Mouse (Mus musculus): ENCODE results near the gene Txnrd2. TPM values are rescaled to one million over a fixed set of nuclear protein-coding genes. Genes with fewer than 3 reads are reported as not detected.
A peak's percentile ranks its signal among the peaks of the same experiment; 100 is the strongest.

The Txnrd2 gene
- polyA plus RNA-seq, 1 experiment from 2014 or later, result 17.4 TPM

- Histone ChIP-seq H3K4me3 (ENCODE audit: low read depth, low read length) (no peak overlapping the region), H3K9ac (ENCODE audit: low read length) (no peak overlapping the region), H3K36me3 (ENCODE audit: control insufficient read depth, insufficient read depth, low read length) (no peaks in the 10 kb centered on the region), H3K9me3 (ENCODE audit: control insufficient read depth, low read length) (no peaks in the 10 kb centered on the region), H3K27ac (ENCODE audit: low read depth) (no peak overlapping the region), H3K27me3 (replicated peaks; ENCODE audit: control insufficient read depth, insufficient read depth, low read length) (no peaks in the 10 kb centered on the region), H3K4me1 (replicated peaks; ENCODE audit: control insufficient read depth, insufficient read depth, low read length) (peaks cover 36% of the 10 kb centered on the region), H3K4me2 (ENCODE audit: low read length) (no peak overlapping the region)
- WGBS, result 96% methylated on average over 3 of the region's 3 CpGs
- DNase-seq (ENCODE audit: low spot score) (no peak), ATAC-seq (replicated peaks; ENCODE audit: low FRiP score, low TSS enrichment, low read depth) (no peak)
Observed at GRCm38 (mm10) chr16:18391127-18391526, 35.1 kb upstream of the Txnrd2 start.

- Histone ChIP-seq H3K4me2 (ENCODE audit: low read length) (no peak overlapping the region), H3K27me3 (replicated peaks; ENCODE audit: control insufficient read depth, insufficient read depth, low read length) (no peaks in the 10 kb centered on the region), H3K36me3 (ENCODE audit: control insufficient read depth, insufficient read depth, low read length) (no peaks in the 10 kb centered on the region), H3K9ac (ENCODE audit: low read length) (no peak overlapping the region), H3K27ac (ENCODE audit: low read depth) (no peak overlapping the region), H3K4me1 (replicated peaks; ENCODE audit: control insufficient read depth, insufficient read depth, low read length) (peaks cover 38% of the 10 kb centered on the region), H3K9me3 (ENCODE audit: control insufficient read depth, low read length) (no peaks in the 10 kb centered on the region), H3K4me3 (ENCODE audit: low read depth, low read length) (no peak overlapping the region)
- 92% methylated on average over 3 of the region's 3 CpGs for WGBS
- no peak for DNase-seq (ENCODE audit: low spot score)
- no peak for ATAC-seq (replicated peaks; ENCODE audit: low FRiP score, low TSS enrichment, low read depth)
Observed at GRCm38 (mm10) chr16:18391728-18392127, 34.5 kb upstream of the Txnrd2 start.

DNA sequence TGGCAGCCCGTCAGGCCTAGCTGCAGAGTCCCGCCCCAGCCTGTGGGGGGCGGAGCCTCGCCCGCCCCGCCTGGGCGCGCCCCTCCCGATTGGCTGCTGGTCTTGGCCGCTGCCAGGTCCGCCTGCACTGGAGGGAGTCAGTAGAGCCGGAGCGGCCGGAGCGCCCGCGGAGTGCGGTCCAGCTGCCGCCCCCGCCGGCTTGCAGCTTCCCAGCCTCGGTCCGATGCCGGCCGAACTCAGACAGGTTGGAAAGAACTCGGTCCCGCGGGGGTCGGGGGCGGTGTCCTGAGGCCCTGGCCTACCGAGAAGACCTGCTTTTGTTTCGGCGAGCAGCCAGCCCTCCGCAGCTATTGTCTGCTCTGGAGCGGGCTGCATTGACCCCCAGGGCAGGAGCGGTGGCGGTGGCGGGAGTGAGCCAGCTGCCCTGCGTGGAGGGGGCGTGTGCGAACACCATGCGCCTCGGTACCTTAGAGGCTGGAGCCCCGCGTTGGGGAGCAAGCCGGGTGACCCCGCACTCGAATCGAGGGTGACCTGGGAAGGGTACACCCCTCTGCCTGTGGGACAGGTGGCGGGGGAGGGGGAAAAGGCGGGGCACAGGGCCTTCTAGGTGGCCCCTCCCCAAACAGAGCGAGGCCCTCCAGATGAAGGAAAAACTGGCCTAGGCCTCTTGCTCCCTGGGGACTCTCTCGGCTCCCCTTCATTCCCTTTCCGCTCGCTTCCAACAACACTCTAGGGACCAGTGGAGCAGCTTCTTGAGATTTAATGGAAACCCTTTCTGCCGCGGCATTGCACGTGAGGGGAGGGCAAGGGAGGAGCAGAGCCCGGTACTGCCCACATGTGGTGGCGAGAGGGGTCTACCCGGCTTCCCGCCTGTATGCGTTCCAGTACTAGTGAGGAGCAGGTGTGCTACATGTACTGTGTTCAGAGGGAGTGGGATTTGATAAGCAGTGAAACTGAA lies 33.4 kb upstream of the Txnrd2 start:
- Histone ChIP-seq H3K9me3 (ENCODE audit: control insufficient read depth, low read length) (no peaks in the 10 kb centered on the region), H3K4me1 (replicated peaks; ENCODE audit: control insufficient read depth, insufficient read depth, low read length) (peaks cover 36% of the 10 kb centered on the region), H3K36me3 (ENCODE audit: control insufficient read depth, insufficient read depth, low read length) (peaks cover 9% of the 10 kb centered on the region), H3K27ac (ENCODE audit: low read depth) (peak overlapping the region; percentile 66), H3K4me3 (ENCODE audit: low read depth, low read length) (peak overlapping the region; percentile 77), H3K27me3 (replicated peaks; ENCODE audit: control insufficient read depth, insufficient read depth, low read length) (no peaks in the 10 kb centered on the region), H3K9ac (ENCODE audit: low read length) (peak overlapping the region; percentile 74), H3K4me2 (ENCODE audit: low read length) (peak overlapping the region; percentile 99)
- DNase-seq (ENCODE audit: low spot score), result peak; percentile 86
- peak; percentile 78 for ATAC-seq (replicated peaks; ENCODE audit: low FRiP score, low TSS enrichment, low read depth)
- WGBS, result under 1% methylated on average over 63 of the region's 63 CpGs

- Histone ChIP-seq H3K36me3 (ENCODE audit: control insufficient read depth, insufficient read depth, low read length) (peaks cover 18% of the 10 kb centered on the region), H3K27me3 (replicated peaks; ENCODE audit: control insufficient read depth, insufficient read depth, low read length) (no peaks in the 10 kb centered on the region), H3K4me1 (replicated peaks; ENCODE audit: control insufficient read depth, insufficient read depth, low read length) (peaks cover 28% of the 10 kb centered on the region), H3K4me3 (ENCODE audit: low read depth, low read length) (peak overlapping the region; percentile 77), H3K9ac (ENCODE audit: low read length) (peak overlapping the region; percentile 74), H3K27ac (ENCODE audit: low read depth) (peak overlapping the region; percentile 66; the same call in 1 of the 2 replicates), H3K4me2 (ENCODE audit: low read length) (peak overlapping the region; percentile 99), H3K9me3 (ENCODE audit: control insufficient read depth, low read length) (no peaks in the 10 kb centered on the region)
- WGBS, result 59% methylated on average over 5 of the region's 5 CpGs
- no peak for ATAC-seq (replicated peaks; ENCODE audit: low FRiP score, low TSS enrichment, low read depth)
- no peak for DNase-seq (ENCODE audit: low spot score)
Observed at GRCm38 (mm10) chr16:18393595-18393994, 32.6 kb upstream of the Txnrd2 start.

DNA sequence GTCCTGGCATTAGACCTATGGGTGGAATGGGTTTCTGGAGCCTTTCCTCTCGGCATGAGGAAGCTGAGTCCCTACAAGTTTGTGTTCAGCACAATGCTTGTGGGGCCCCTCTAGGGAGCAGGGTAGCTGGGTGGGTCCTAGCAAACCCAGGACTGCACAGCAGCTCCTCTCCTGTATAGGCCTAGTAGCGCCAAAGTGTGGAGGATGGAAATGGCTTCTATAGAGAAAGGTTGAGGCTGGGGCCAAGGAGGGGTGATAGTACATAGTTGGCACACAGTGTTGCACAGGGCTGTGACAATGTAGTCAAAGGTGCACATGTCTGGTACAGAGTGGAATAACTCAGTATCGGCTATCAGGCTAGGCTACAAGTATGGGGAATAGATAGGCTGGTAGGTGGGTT lies 32.1 kb upstream of the Txnrd2 start:
- Histone ChIP-seq H3K9me3 (ENCODE audit: control insufficient read depth, low read length) (no peaks in the 10 kb centered on the region), H3K9ac (ENCODE audit: low read length) (no peak overlapping the region), H3K4me3 (ENCODE audit: low read depth, low read length) (no peak overlapping the region), H3K4me2 (ENCODE audit: low read length) (peak overlapping the region; percentile 99), H3K27me3 (replicated peaks; ENCODE audit: control insufficient read depth, insufficient read depth, low read length) (no peaks in the 10 kb centered on the region), H3K27ac (ENCODE audit: low read depth) (no peak overlapping the region), H3K36me3 (ENCODE audit: control insufficient read depth, insufficient read depth, low read length) (peaks cover 22% of the 10 kb centered on the region), H3K4me1 (replicated peaks; ENCODE audit: control insufficient read depth, insufficient read depth, low read length) (peaks cover 24% of the 10 kb centered on the region)
- 70% methylated on average over 3 of the region's 3 CpGs for WGBS
- no peak for ATAC-seq (replicated peaks; ENCODE audit: low FRiP score, low TSS enrichment, low read depth)
- DNase-seq (ENCODE audit: low spot score), result no peak

- Histone ChIP-seq H3K9me3 (ENCODE audit: control insufficient read depth, low read length) (no peaks in the 10 kb centered on the region), H3K36me3 (ENCODE audit: control insufficient read depth, insufficient read depth, low read length) (peaks cover 32% of the 10 kb centered on the region), H3K27ac (ENCODE audit: low read depth) (peak overlapping the region; percentile 38; the same call in 1 of the 2 replicates), H3K9ac (ENCODE audit: low read length) (no peak overlapping the region), H3K4me1 (replicated peaks; ENCODE audit: control insufficient read depth, insufficient read depth, low read length) (peaks cover 22% of the 10 kb centered on the region), H3K4me2 (ENCODE audit: low read length) (peak overlapping the region; percentile 28), H3K27me3 (replicated peaks; ENCODE audit: control insufficient read depth, insufficient read depth, low read length) (no peaks in the 10 kb centered on the region), H3K4me3 (ENCODE audit: low read depth, low read length) (no peak overlapping the region)
- WGBS, result 28% methylated on average over 11 of the region's 11 CpGs
- DNase-seq (ENCODE audit: low spot score), result no peak
- no peak for ATAC-seq (replicated peaks; ENCODE audit: low FRiP score, low TSS enrichment, low read depth)
Observed at GRCm38 (mm10) chr16:18394777-18395619, 31.2 kb upstream of the Txnrd2 start.

DNA sequence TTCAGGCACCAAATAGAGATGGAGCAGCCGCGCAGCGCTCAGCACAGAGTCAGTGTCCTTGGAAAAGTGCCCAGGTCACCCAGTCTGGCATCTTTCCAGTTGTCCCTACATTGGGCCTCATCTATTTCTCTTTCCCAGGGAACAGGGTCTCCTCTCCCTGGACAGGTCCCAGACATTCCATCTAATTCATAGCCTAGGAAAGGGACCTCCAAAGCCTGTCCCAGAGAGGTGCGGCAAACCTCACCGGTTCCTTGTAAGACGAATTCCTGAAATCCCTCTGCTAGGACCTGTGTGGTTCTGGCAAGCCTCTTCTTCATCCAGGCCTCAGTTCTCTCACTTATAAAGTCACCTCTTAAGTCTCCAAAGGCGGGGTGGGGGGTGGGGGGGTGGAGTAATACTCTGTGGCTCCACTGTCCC lies 30.6 kb upstream of the Txnrd2 start:
- Histone ChIP-seq H3K9me3 (ENCODE audit: control insufficient read depth, low read length) (no peaks in the 10 kb centered on the region), H3K4me2 (ENCODE audit: low read length) (peak overlapping the region; percentile 28), H3K9ac (ENCODE audit: low read length) (no peak overlapping the region), H3K27me3 (replicated peaks; ENCODE audit: control insufficient read depth, insufficient read depth, low read length) (no peaks in the 10 kb centered on the region), H3K36me3 (ENCODE audit: control insufficient read depth, insufficient read depth, low read length) (peaks cover 34% of the 10 kb centered on the region), H3K27ac (ENCODE audit: low read depth) (no peak overlapping the region), H3K4me3 (ENCODE audit: low read depth, low read length) (no peak overlapping the region), H3K4me1 (replicated peaks; ENCODE audit: control insufficient read depth, insufficient read depth, low read length) (peaks cover 24% of the 10 kb centered on the region)
- no peak for DNase-seq (ENCODE audit: low spot score)
- ATAC-seq (replicated peaks; ENCODE audit: low FRiP score, low TSS enrichment, low read depth), result no peak
- WGBS, result 46% methylated on average over 6 of the region's 7 CpGs

- no peak overlapping the region for H3K9ac ChIP-seq (ENCODE audit: low read length)
- H3K4me2 ChIP-seq (ENCODE audit: low read length), result no peak overlapping the region
- peaks cover 36% of the 10 kb centered on the region for H3K36me3 ChIP-seq (ENCODE audit: control insufficient read depth, insufficient read depth, low read length)
- H3K27ac ChIP-seq (ENCODE audit: low read depth), result no peak overlapping the region
- no peaks in the 10 kb centered on the region for H3K27me3 ChIP-seq (replicated peaks; ENCODE audit: control insufficient read depth, insufficient read depth, low read length)
- WGBS, result 90% methylated on average over 2 of the region's 2 CpGs
- DNase-seq (ENCODE audit: low spot score) (no peak), ATAC-seq (replicated peaks; ENCODE audit: low FRiP score, low TSS enrichment, low read depth) (no peak)
- peaks cover 29% of the 10 kb centered on the region for H3K4me1 ChIP-seq (replicated peaks; ENCODE audit: control insufficient read depth, insufficient read depth, low read length)
- no peaks in the 10 kb centered on the region for H3K9me3 ChIP-seq (ENCODE audit: control insufficient read depth, low read length)
- H3K4me3 ChIP-seq (ENCODE audit: low read depth, low read length), result no peak overlapping the region
Observed at GRCm38 (mm10) chr16:18396201-18396600, 30.0 kb upstream of the Txnrd2 start.

Measured in intestine, embryonic 14.5 days (tissue).